Mouse (Mus musculus): ENCODE data around the gene Chmp6. TPM values are rescaled to one million over a fixed set of nuclear protein-coding genes. Genes with fewer than 3 reads are reported as not detected.

Gene Chmp6
- polyA plus RNA-seq, 1 experiment = 44.2 TPM

DNA sequence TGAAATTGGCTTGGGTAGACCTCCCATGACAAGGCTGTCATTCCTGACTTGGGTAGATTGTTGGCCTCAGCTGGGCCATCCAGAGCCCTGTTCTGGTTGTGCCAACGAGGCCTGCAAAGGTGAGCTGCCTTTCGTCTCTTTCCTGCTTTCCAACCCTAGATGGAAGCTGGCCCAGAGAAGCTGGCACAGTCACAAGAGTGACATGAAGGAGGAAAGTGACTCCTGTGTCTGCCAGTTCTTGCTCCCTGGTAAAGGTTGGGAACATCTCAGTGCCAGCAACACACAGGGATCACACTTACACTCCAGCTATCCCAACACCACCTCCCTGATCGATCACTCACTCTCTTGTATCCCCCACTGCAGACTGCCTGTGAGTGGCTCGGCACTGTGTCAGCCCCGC is 7.4 kb upstream of the Chmp6 start:
- TF ChIP-seq POLR2A (IDR thresholded peaks at IDR 0.05; ENCODE audit: extremely low read depth, insufficient read depth, low read length) (no peak), CTCF (IDR thresholded peaks at IDR 0.05; ENCODE audit: extremely low read depth, insufficient read depth, low read length) (no peak)
- peaks cover 11% of the 10 kb centered on the region for H3K4me1 ChIP-seq (ENCODE audit: control insufficient read depth, insufficient read depth, low read length)
- H3K4me3 ChIP-seq (ENCODE audit: insufficient read depth, low read length) = no peak overlapping the region
- H3K27ac ChIP-seq (ENCODE audit: insufficient read depth, low read length) = no peak overlapping the region

- no peak for TF ChIP-seq POLR2A (IDR thresholded peaks at IDR 0.05; ENCODE audit: extremely low read depth, insufficient read depth, low read length)
- TF ChIP-seq CTCF (IDR thresholded peaks at IDR 0.05; ENCODE audit: extremely low read depth, insufficient read depth, low read length) = no peak
- peak overlapping the region; percentile 58 for H3K27ac ChIP-seq (ENCODE audit: insufficient read depth, low read length)
- peaks cover 11% of the 10 kb centered on the region for H3K4me1 ChIP-seq (ENCODE audit: control insufficient read depth, insufficient read depth, low read length)
- no peak overlapping the region for H3K4me3 ChIP-seq (ENCODE audit: insufficient read depth, low read length)
Observed at GRCm38 (mm10) chr11:119907006-119907650, 6.1 kb upstream of the Chmp6 start.

DNA sequence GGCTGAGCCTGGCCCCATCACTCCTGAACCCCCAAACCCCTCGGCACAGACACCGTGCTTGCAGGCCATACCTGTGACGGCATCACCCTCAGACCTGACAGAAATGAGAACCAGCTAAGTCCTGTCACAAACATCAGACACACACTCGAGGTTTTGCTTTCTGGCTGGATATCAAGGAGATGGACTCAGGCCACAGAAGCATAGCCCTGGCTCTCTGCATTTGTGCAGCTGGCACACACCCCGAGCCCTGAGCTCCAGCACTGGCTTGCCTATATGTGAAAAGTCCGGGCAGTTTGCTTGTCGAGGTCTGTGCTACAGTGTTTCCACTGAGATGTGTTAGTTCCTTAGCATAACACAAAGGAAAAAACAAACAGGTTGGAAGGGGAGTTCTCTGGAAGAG is 5.5 kb upstream of the Chmp6 start:
- H3K27ac ChIP-seq (ENCODE audit: insufficient read depth, low read length) = peak overlapping the region; percentile 58

GRCm38 (mm10) chr11:119909436-119909835 is 3.8 kb upstream of the Chmp6 start:
- H3K27ac ChIP-seq (ENCODE audit: insufficient read depth, low read length) = no peak overlapping the region
- H3K4me1 ChIP-seq (ENCODE audit: control insufficient read depth, insufficient read depth, low read length) = peaks cover 14% of the 10 kb centered on the region
- no peak for TF ChIP-seq POLR2A (IDR thresholded peaks at IDR 0.05; ENCODE audit: extremely low read depth, insufficient read depth, low read length)
- TF ChIP-seq CTCF (IDR thresholded peaks at IDR 0.05; ENCODE audit: extremely low read depth, insufficient read depth, low read length) = peak; percentile 84
- H3K4me3 ChIP-seq (ENCODE audit: insufficient read depth, low read length) = no peak overlapping the region

More for the DNA sequence above, 5.5 kb upstream of the Chmp6 start:
- no peak overlapping the region for H3K4me3 ChIP-seq (ENCODE audit: insufficient read depth, low read length)
- peaks cover 12% of the 10 kb centered on the region for H3K4me1 ChIP-seq (ENCODE audit: control insufficient read depth, insufficient read depth, low read length)
- TF ChIP-seq POLR2A (IDR thresholded peaks at IDR 0.05; ENCODE audit: extremely low read depth, insufficient read depth, low read length) = no peak
- no peak for TF ChIP-seq CTCF (IDR thresholded peaks at IDR 0.05; ENCODE audit: extremely low read depth, insufficient read depth, low read length)

GRCm38 (mm10) chr11:119912845-119913244 is 396 bp upstream of the Chmp6 start:
- Histone ChIP-seq H3K27ac (ENCODE audit: insufficient read depth, low read length) (no peak overlapping the region), H3K4me1 (ENCODE audit: control insufficient read depth, insufficient read depth, low read length) (peaks cover 10% of the 10 kb centered on the region)

GRCm38 (mm10) chr11:119913935-119914314 is 684 bp downstream of the Chmp6 start:
- H3K4me1 ChIP-seq (ENCODE audit: control insufficient read depth, insufficient read depth, low read length) = peaks cover 5% of the 10 kb centered on the region
- H3K27ac ChIP-seq (ENCODE audit: insufficient read depth, low read length) = no peak overlapping the region
- TF ChIP-seq POLR2A (IDR thresholded peaks at IDR 0.05; ENCODE audit: extremely low read depth, insufficient read depth, low read length) = no peak
- TF ChIP-seq CTCF (IDR thresholded peaks at IDR 0.05; ENCODE audit: extremely low read depth, insufficient read depth, low read length) = no peak
- H3K4me3 ChIP-seq (ENCODE audit: insufficient read depth, low read length) = peak overlapping the region; percentile 68

More at GRCm38 (mm10) chr11:119912845-119913244, 396 bp upstream of the Chmp6 start:
- H3K4me3 ChIP-seq (ENCODE audit: insufficient read depth, low read length) = peak overlapping the region; percentile 68
- TF ChIP-seq POLR2A (IDR thresholded peaks at IDR 0.05; ENCODE audit: extremely low read depth, insufficient read depth, low read length) = no peak
- TF ChIP-seq CTCF (IDR thresholded peaks at IDR 0.05; ENCODE audit: extremely low read depth, insufficient read depth, low read length) = no peak

DNA sequence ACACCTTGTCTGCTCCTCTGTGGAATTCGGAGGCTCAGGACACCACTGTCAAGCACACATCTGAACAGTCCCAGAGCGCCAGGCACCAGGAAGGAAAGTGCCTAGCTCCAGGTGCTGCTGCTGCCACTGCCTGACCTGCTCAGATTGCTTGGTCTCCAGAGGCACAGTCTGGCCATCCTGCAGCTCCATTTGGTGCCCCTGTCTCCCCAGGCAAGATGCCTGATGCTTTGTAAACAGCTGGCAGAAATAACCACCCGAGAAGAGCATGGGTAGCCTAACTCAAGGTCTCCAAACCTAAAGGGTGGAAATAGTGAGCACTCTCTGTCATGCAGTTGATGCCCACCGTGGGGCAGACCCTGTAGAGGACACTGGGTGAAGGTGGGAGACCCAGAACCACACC is 1.1 kb downstream of the Chmp6 start:
- Histone ChIP-seq H3K4me1 (ENCODE audit: control insufficient read depth, insufficient read depth, low read length) (peaks cover 4% of the 10 kb centered on the region; the same call in 1 of the 2 replicates), H3K4me3 (ENCODE audit: insufficient read depth, low read length) (peak overlapping the region; percentile 68), H3K27ac (ENCODE audit: insufficient read depth, low read length) (no peak overlapping the region)
- TF ChIP-seq POLR2A (IDR thresholded peaks at IDR 0.05; ENCODE audit: extremely low read depth, insufficient read depth, low read length) (no peak), CTCF (IDR thresholded peaks at IDR 0.05; ENCODE audit: extremely low read depth, insufficient read depth, low read length) (no peak)

- peaks cover 3% of the 10 kb centered on the region; the same call in 1 of the 2 replicates for H3K4me1 ChIP-seq (ENCODE audit: control insufficient read depth, insufficient read depth, low read length)
- no peak overlapping the region for H3K4me3 ChIP-seq (ENCODE audit: insufficient read depth, low read length)
- TF ChIP-seq CTCF (IDR thresholded peaks at IDR 0.05; ENCODE audit: extremely low read depth, insufficient read depth, low read length) = no peak
- H3K27ac ChIP-seq (ENCODE audit: insufficient read depth, low read length) = no peak overlapping the region
Observed at GRCm38 (mm10) chr11:119915666-119916065, 2.4 kb downstream of the Chmp6 start.

- no peak overlapping the region for H3K27ac ChIP-seq (ENCODE audit: insufficient read depth, low read length)
- H3K4me3 ChIP-seq (ENCODE audit: insufficient read depth, low read length) = no peak overlapping the region
- TF ChIP-seq CTCF (IDR thresholded peaks at IDR 0.05; ENCODE audit: extremely low read depth, insufficient read depth, low read length) (no peak), POLR2A (IDR thresholded peaks at IDR 0.05; ENCODE audit: extremely low read depth, insufficient read depth, low read length) (no peak)
- H3K4me1 ChIP-seq (ENCODE audit: control insufficient read depth, insufficient read depth, low read length) = peaks cover 3% of the 10 kb centered on the region; the same call in 1 of the 2 replicates
Observed at GRCm38 (mm10) chr11:119916102-119916790, 3.0 kb downstream of the Chmp6 start.
